Mouse (Mus musculus) gastrocnemius, postnatal 14 days (tissue): Measurements from ENCODE around the gene Olfr961. TPM values are rescaled to one million over a fixed set of nuclear protein-coding genes. Genes with fewer than 3 reads are reported as not detected.

Experiments
- total RNA-seq, 2 experiments: library from RNA; stranded (reverse); gene quantifications; 2 replicates each; pipeline ENCODE4 v1.2.3; 2021

The Olfr961 gene
- total RNA-seq, 2 experiments from 2014 or later: not detected

Other genes starting within 250 kb of the Olfr961 start
- gene Olfr952, start 217.9 kb upstream of the Olfr961 start, total RNA-seq: not detected
- not detected for gene Olfr954, start 188.4 kb upstream of the Olfr961 start, total RNA-seq
- gene Olfr955, start 173.1 kb upstream of the Olfr961 start, total RNA-seq: not detected
- gene Olfr44, start 151.1 kb upstream of the Olfr961 start, total RNA-seq: not detected
- gene Olfr957, start 129.3 kb upstream of the Olfr961 start, total RNA-seq: not detected
- not detected for gene Olfr958, start 91.0 kb upstream of the Olfr961 start, total RNA-seq
- gene Olfr959, start 69.5 kb upstream of the Olfr961 start, total RNA-seq: not detected
- gene AW551984, start 40.7 kb upstream of the Olfr961 start, total RNA-seq: 10 to 100 TPM; 51.9 to 71.0 TPM
- gene Olfr148, start 34.4 kb upstream of the Olfr961 start, total RNA-seq: not detected
- gene Olfr960, start 23.7 kb upstream of the Olfr961 start, total RNA-seq: not detected
- gene Olfr963, start 22.1 kb downstream of the Olfr961 start, total RNA-seq: not detected
- gene Olfr149, start 62.0 kb downstream of the Olfr961 start, total RNA-seq: not detected
- not detected for gene Olfr965, start 66.3 kb downstream of the Olfr961 start, total RNA-seq
- gene Olfr150, start 85.9 kb downstream of the Olfr961 start, total RNA-seq: not detected
- not detected for gene Olfr967, start 101.2 kb downstream of the Olfr961 start, total RNA-seq
- gene Olfr968, start 138.2 kb downstream of the Olfr961 start, total RNA-seq: not detected
- gene Olfr969, start 145.9 kb downstream of the Olfr961 start, total RNA-seq: not detected
- not detected for gene Olfr970, start 163.8 kb downstream of the Olfr961 start, total RNA-seq
- gene Olfr971, start 191.8 kb downstream of the Olfr961 start, total RNA-seq: not detected
- gene Olfr972, start 221.3 kb downstream of the Olfr961 start, total RNA-seq: not detected